Mouse (Mus musculus): Measurements from ENCODE around the gene Rpl35. TPM values are rescaled to one million over a fixed set of nuclear protein-coding genes. Genes with fewer than 3 reads are reported as not detected.

Rpl35 gene
- 827 and 930 TPM in 2 replicates for polyA plus RNA-seq (2015; fragmentation: Nextera tagmentation; extraction: Ambion mirVana)

- Histone ChIP-seq H3K36me3 (ENCODE audit: control insufficient read depth, insufficient read depth, low read length) (peaks cover 25% of the 10 kb centered on the region), H3K9ac (ENCODE audit: low read length) (peak within 1 kb of the TSS; percentile 92), H3K4me1 (replicated peaks; ENCODE audit: control insufficient read depth, insufficient read depth, low read length) (peaks cover 36% of the 10 kb centered on the region), H3K9me3 (ENCODE audit: control insufficient read depth, low read length) (no peaks in the 10 kb centered on the region), H3K4me2 (ENCODE audit: low read depth, low read length) (peak within 1 kb of the TSS; percentile 66), H3K27ac (ENCODE audit: low read length) (peak within 1 kb of the TSS; percentile 83), H3K27me3 (ENCODE audit: control insufficient read depth, insufficient read depth, low read depth, low read length) (no peaks in the 10 kb centered on the region), H3K4me3 (ENCODE audit: low read length) (peak within 1 kb of the TSS; percentile 93)
- 10% methylated on average over 15 of the region's 15 CpGs for WGBS
- no peak for ATAC-seq (ENCODE audit: low read depth)
Observed at GRCm38 (mm10) chr2:39005574-39006079, at the start of gene Rpl35. Rpl35 (minus strand) TSS chr2:39005624.

GRCm38 (mm10) chr2:39048515-39048914 lies 43.1 kb upstream of the Rpl35 start:
- no peak for ATAC-seq (ENCODE audit: low read depth)
- H3K9me3 ChIP-seq (ENCODE audit: control insufficient read depth, low read length) = no peaks in the 10 kb centered on the region
- peaks cover 19% of the 10 kb centered on the region for H3K36me3 ChIP-seq (ENCODE audit: control insufficient read depth, insufficient read depth, low read length)
- H3K4me2 ChIP-seq (ENCODE audit: low read depth, low read length) = no peak overlapping the region
- no peak overlapping the region for H3K4me3 ChIP-seq (ENCODE audit: low read length)
- 98% methylated on average over 1 of the region's 1 CpGs for WGBS
- no peaks in the 10 kb centered on the region for H3K27me3 ChIP-seq (ENCODE audit: control insufficient read depth, insufficient read depth, low read depth, low read length)
- H3K27ac ChIP-seq (ENCODE audit: low read length) = no peak overlapping the region
- H3K4me1 ChIP-seq (replicated peaks; ENCODE audit: control insufficient read depth, insufficient read depth, low read length) = no peaks in the 10 kb centered on the region
- no peak overlapping the region for H3K9ac ChIP-seq (ENCODE audit: low read length)

- 100% methylated on average over 1 of the region's 1 CpGs for WGBS
- Histone ChIP-seq H3K4me1 (replicated peaks; ENCODE audit: control insufficient read depth, insufficient read depth, low read length) (no peaks in the 10 kb centered on the region), H3K36me3 (ENCODE audit: control insufficient read depth, insufficient read depth, low read length) (peaks cover 16% of the 10 kb centered on the region), H3K9ac (ENCODE audit: low read length) (no peak overlapping the region), H3K27ac (ENCODE audit: low read length) (no peak overlapping the region), H3K27me3 (ENCODE audit: control insufficient read depth, insufficient read depth, low read depth, low read length) (no peaks in the 10 kb centered on the region), H3K9me3 (ENCODE audit: control insufficient read depth, low read length) (no peaks in the 10 kb centered on the region), H3K4me3 (ENCODE audit: low read length) (no peak overlapping the region), H3K4me2 (ENCODE audit: low read depth, low read length) (no peak overlapping the region)
- ATAC-seq (ENCODE audit: low read depth) = no peak
Observed at GRCm38 (mm10) chr2:39040215-39040614, 34.8 kb upstream of the Rpl35 start.

- no peaks in the 10 kb centered on the region for H3K9me3 ChIP-seq (ENCODE audit: control insufficient read depth, low read length)
- no peaks in the 10 kb centered on the region for H3K27me3 ChIP-seq (ENCODE audit: control insufficient read depth, insufficient read depth, low read depth, low read length)
- no peak overlapping the region for H3K4me2 ChIP-seq (ENCODE audit: low read depth, low read length)
- H3K27ac ChIP-seq (ENCODE audit: low read length) = no peak overlapping the region
- H3K36me3 ChIP-seq (ENCODE audit: control insufficient read depth, insufficient read depth, low read length) = peaks cover 33% of the 10 kb centered on the region
- no peak overlapping the region for H3K9ac ChIP-seq (ENCODE audit: low read length)
- no peak for ATAC-seq (ENCODE audit: low read depth)
- 98% methylated on average over 1 of the region's 1 CpGs for WGBS
- H3K4me1 ChIP-seq (replicated peaks; ENCODE audit: control insufficient read depth, insufficient read depth, low read length) = no peaks in the 10 kb centered on the region
- no peak overlapping the region for H3K4me3 ChIP-seq (ENCODE audit: low read length)
Observed at GRCm38 (mm10) chr2:39031611-39032010, 26.2 kb upstream of the Rpl35 start.

- no peaks in the 10 kb centered on the region for H3K4me1 ChIP-seq (replicated peaks; ENCODE audit: control insufficient read depth, insufficient read depth, low read length)
- H3K4me3 ChIP-seq (ENCODE audit: low read length) = no peak overlapping the region
- 82% methylated on average over 1 of the region's 1 CpGs for WGBS
- no peaks in the 10 kb centered on the region for H3K27me3 ChIP-seq (ENCODE audit: control insufficient read depth, insufficient read depth, low read depth, low read length)
- no peak overlapping the region for H3K27ac ChIP-seq (ENCODE audit: low read length)
- H3K36me3 ChIP-seq (ENCODE audit: control insufficient read depth, insufficient read depth, low read length) = peaks cover 53% of the 10 kb centered on the region
- no peaks in the 10 kb centered on the region for H3K9me3 ChIP-seq (ENCODE audit: control insufficient read depth, low read length)
- H3K4me2 ChIP-seq (ENCODE audit: low read depth, low read length) = no peak overlapping the region
- no peak overlapping the region for H3K9ac ChIP-seq (ENCODE audit: low read length)
- ATAC-seq (ENCODE audit: low read depth) = no peak
Observed at GRCm38 (mm10) chr2:39020004-39020403, 14.6 kb upstream of the Rpl35 start.

- Histone ChIP-seq H3K4me1 (replicated peaks; ENCODE audit: control insufficient read depth, insufficient read depth, low read length) (no peaks in the 10 kb centered on the region), H3K4me3 (ENCODE audit: low read length) (no peak overlapping the region), H3K9me3 (ENCODE audit: control insufficient read depth, low read length) (no peaks in the 10 kb centered on the region), H3K27ac (ENCODE audit: low read length) (no peak overlapping the region), H3K27me3 (ENCODE audit: control insufficient read depth, insufficient read depth, low read depth, low read length) (no peaks in the 10 kb centered on the region), H3K9ac (ENCODE audit: low read length) (no peak overlapping the region), H3K36me3 (ENCODE audit: control insufficient read depth, insufficient read depth, low read length) (peaks cover 42% of the 10 kb centered on the region), H3K4me2 (ENCODE audit: low read depth, low read length) (no peak overlapping the region)
- ATAC-seq (ENCODE audit: low read depth) = no peak
- WGBS = 74% methylated on average over 3 of the region's 3 CpGs
Observed at GRCm38 (mm10) chr2:39016581-39016980, 11.2 kb upstream of the Rpl35 start.

GRCm38 (mm10) chr2:39012768-39013279 lies 7.4 kb upstream of the Rpl35 start:
- Histone ChIP-seq H3K27ac (ENCODE audit: low read length) (no peak overlapping the region), H3K4me2 (ENCODE audit: low read depth, low read length) (no peak overlapping the region), H3K4me1 (replicated peaks; ENCODE audit: control insufficient read depth, insufficient read depth, low read length) (peaks cover 8% of the 10 kb centered on the region), H3K27me3 (ENCODE audit: control insufficient read depth, insufficient read depth, low read depth, low read length) (no peaks in the 10 kb centered on the region), H3K36me3 (ENCODE audit: control insufficient read depth, insufficient read depth, low read length) (peaks cover 34% of the 10 kb centered on the region), H3K9me3 (ENCODE audit: control insufficient read depth, low read length) (no peaks in the 10 kb centered on the region), H3K9ac (ENCODE audit: low read length) (no peak overlapping the region), H3K4me3 (ENCODE audit: low read length) (no peak overlapping the region)
- 83% methylated on average over 7 of the region's 7 CpGs for WGBS
- ATAC-seq (ENCODE audit: low read depth) = no peak

GRCm38 (mm10) chr2:39011971-39012370 lies 6.5 kb upstream of the Rpl35 start:
- H3K9ac ChIP-seq (ENCODE audit: low read length) = no peak overlapping the region
- no peak for ATAC-seq (ENCODE audit: low read depth)
- H3K36me3 ChIP-seq (ENCODE audit: control insufficient read depth, insufficient read depth, low read length) = peaks cover 26% of the 10 kb centered on the region

GRCm38 (mm10) chr2:39011264-39011663 lies 5.8 kb upstream of the Rpl35 start:
- ATAC-seq (ENCODE audit: low read depth) = no peak

More at GRCm38 (mm10) chr2:39011971-39012370, 6.5 kb upstream of the Rpl35 start:
- WGBS = 81% methylated on average over 3 of the region's 3 CpGs
- Histone ChIP-seq H3K9me3 (ENCODE audit: control insufficient read depth, low read length) (no peaks in the 10 kb centered on the region), H3K27me3 (ENCODE audit: control insufficient read depth, insufficient read depth, low read depth, low read length) (no peaks in the 10 kb centered on the region), H3K4me2 (ENCODE audit: low read depth, low read length) (no peak overlapping the region), H3K4me3 (ENCODE audit: low read length) (no peak overlapping the region), H3K27ac (ENCODE audit: low read length) (no peak overlapping the region), H3K4me1 (replicated peaks; ENCODE audit: control insufficient read depth, insufficient read depth, low read length) (peaks cover 11% of the 10 kb centered on the region)

More at GRCm38 (mm10) chr2:39011264-39011663, 5.8 kb upstream of the Rpl35 start:
- Histone ChIP-seq H3K36me3 (ENCODE audit: control insufficient read depth, insufficient read depth, low read length) (peaks cover 21% of the 10 kb centered on the region), H3K9ac (ENCODE audit: low read length) (no peak overlapping the region), H3K4me3 (ENCODE audit: low read length) (no peak overlapping the region), H3K27me3 (ENCODE audit: control insufficient read depth, insufficient read depth, low read depth, low read length) (no peaks in the 10 kb centered on the region), H3K27ac (ENCODE audit: low read length) (no peak overlapping the region), H3K9me3 (ENCODE audit: control insufficient read depth, low read length) (no peaks in the 10 kb centered on the region), H3K4me2 (ENCODE audit: low read depth, low read length) (no peak overlapping the region), H3K4me1 (replicated peaks; ENCODE audit: control insufficient read depth, insufficient read depth, low read length) (peaks cover 14% of the 10 kb centered on the region)

Measured in lung, embryonic 16.5 days (tissue).